Mouse (Mus musculus) lung, postnatal 0 days (tissue): ENCODE measurements at regions not wholly inside any gene's neighbourhood (a gene's known extent, or its start where the extent isn't known, plus 50 kb on each side); places are given as distances from the start of the nearest gene placed in this dataset.

Experiments
- ATAC-seq: fragments of 200-750 bp; cut with Nextera tagmentation; 2 replicates; pipeline ENCODE4 v1.8.0; 2017; ENCODE audit warnings: moderate library complexity
- DNase-seq: peaks from one replicate; pipeline ENCODE4 v3.0.0-alpha.2; 2016; ENCODE audit warnings: low spot score
- H3K27ac ChIP-seq: fragments of 300-500 bp; sonication (generic); 2 replicates; pipeline ENCODE4 v1.5.1; 2014; ENCODE audit warnings: antibody characterized with exemption, mild to moderate bottlenecking, low read length, mixed read lengths
- H3K27me3 ChIP-seq: fragments of 300-500 bp; sonication (generic); replicated peaks from 2 replicates; pipeline ENCODE4 v1.6.1; 2014; ENCODE audit warnings: low read length, mixed read lengths; ENCODE audit not compliant: insufficient read depth
- H3K36me3 ChIP-seq: fragments of 300-500 bp; sonication (generic); 2 replicates; pipeline ENCODE4 v1.6.1; 2014; ENCODE audit warnings: low read length, mixed read lengths; ENCODE audit not compliant: insufficient read depth
- H3K4me1 ChIP-seq: fragments of 300-500 bp; sonication (generic); 2 replicates; pipeline ENCODE4 v1.6.1; 2014; ENCODE audit warnings: antibody characterized with exemption, low read depth, low read length, mixed read lengths; ENCODE audit not compliant: insufficient read depth
- H3K4me2 ChIP-seq: fragments of 300-500 bp; sonication (generic); replicated peaks from 2 replicates; pipeline ENCODE4 v1.6.1; 2014; ENCODE audit warnings: low read depth, mild to moderate bottlenecking, low read length, moderate library complexity, mixed read lengths
- H3K4me3 ChIP-seq: fragments of 300-500 bp; sonication (generic); 2 replicates; pipeline ENCODE4 v1.5.1; 2014; ENCODE audit warnings: low read depth, low read length
- H3K9ac ChIP-seq: fragments of 300-500 bp; sonication (generic); replicated peaks from 2 replicates; pipeline ENCODE4 v1.6.1; 2014; ENCODE audit warnings: low read depth, mild to moderate bottlenecking
- H3K9me3 ChIP-seq: fragments of 300-500 bp; sonication (generic); 2 replicates; pipeline ENCODE4 v1.6.1; 2016; ENCODE audit warnings: low read length, mixed read lengths
- CTCF ChIP-seq: IDR thresholded peaks from 2 replicates; pipeline ENCODE4 v1.5.1; 2016; ENCODE audit warnings: antibody characterized with exemption, mild to moderate bottlenecking
- EP300 ChIP-seq: IDR thresholded peaks from 2 replicates; pipeline ENCODE4 v1.6.1; 2016; ENCODE audit warnings: antibody characterized with exemption, mild to moderate bottlenecking, control low read depth
- WGBS: fragments of 180-500 bp; shearing (Covaris S2); extraction: QIAGEN DNeasy Blood & Tissue Kit; methylation state at CpG from one replicate; pipeline ENCODE4 v1.1.7; 2014; 5-methylcytosine and 5-hydroxymethylcytosine counted together

DNA sequence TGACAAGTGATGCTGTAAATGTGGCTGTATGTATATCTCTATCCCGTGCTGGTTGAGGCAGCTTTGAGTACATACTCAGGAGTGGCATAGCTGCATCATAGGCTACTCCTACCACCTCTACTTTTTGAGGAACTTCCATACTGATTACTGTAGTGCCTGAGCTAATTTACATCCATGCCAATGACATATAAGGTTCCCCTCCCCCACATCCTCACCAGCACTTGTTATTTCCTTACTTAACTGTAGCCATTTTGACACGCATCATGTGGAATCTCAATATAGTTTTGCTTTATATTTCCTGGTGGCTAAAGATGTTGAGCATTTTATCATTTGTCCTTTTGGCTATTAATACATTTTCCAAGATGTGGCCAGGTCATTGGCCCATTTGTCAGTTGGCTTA is 69.2 kb upstream of the Lclat1 start:
- peaks cover 10% of the 10 kb centered on the region; the same call in 1 of the 2 replicates for H3K4me1 ChIP-seq
- H3K4me3 ChIP-seq = no peak overlapping the region
- H3K27ac ChIP-seq = no peak overlapping the region
- TF ChIP-seq EP300 (no peak), CTCF (no peak)
- ATAC-seq = no peak
- H3K36me3 ChIP-seq = no peaks in the 10 kb centered on the region
- no peak overlapping the region for H3K9ac ChIP-seq
- no peaks in the 10 kb centered on the region for H3K27me3 ChIP-seq
- H3K4me2 ChIP-seq = no peak overlapping the region
- WGBS = 83% methylated on average over 2 of the region's 2 CpGs
- H3K9me3 ChIP-seq = no peaks in the 10 kb centered on the region
- no peak for DNase-seq

DNA sequence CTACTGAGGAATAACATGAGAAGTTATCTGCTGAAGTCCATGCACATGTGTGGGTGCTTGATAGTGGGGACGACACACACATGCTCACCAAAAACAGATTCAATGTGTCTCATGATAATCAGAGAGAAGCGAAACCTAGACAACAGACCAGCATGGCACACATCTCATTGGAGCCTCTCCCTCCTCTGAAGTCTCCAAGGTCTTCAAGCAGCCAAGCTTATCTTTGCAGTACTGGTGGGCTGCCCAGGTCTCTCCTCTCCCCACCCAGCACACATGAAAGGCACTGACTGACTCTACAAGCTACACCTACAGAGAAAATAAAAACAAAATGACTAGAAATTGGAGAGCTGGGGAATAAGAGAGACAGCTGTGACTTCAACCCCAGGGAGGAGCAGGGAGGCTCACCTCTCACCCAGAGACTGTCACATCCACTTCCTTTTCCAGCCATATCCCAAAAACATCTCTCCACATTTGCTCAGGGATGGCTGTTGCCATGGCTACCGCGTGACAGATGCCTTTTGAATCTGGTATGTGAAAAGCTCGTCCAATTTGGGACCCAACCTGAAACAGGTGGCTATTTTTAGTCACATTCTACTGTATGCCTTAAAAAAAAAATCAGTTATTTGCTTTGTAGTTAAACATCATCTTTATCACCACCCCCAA is 62.7 kb upstream of the Lclat1 start:
- Histone ChIP-seq H3K9me3 (no peaks in the 10 kb centered on the region), H3K27me3 (no peaks in the 10 kb centered on the region), H3K27ac (no peak overlapping the region), H3K4me3 (no peak overlapping the region), H3K4me2 (no peak overlapping the region), H3K4me1 (no peaks in the 10 kb centered on the region), H3K36me3 (no peaks in the 10 kb centered on the region), H3K9ac (no peak overlapping the region)
- no peak for TF ChIP-seq CTCF
- no peak for TF ChIP-seq EP300
- ATAC-seq = no peak
- 74% methylated on average over 5 of the region's 5 CpGs for WGBS
- no peak for DNase-seq

DNA sequence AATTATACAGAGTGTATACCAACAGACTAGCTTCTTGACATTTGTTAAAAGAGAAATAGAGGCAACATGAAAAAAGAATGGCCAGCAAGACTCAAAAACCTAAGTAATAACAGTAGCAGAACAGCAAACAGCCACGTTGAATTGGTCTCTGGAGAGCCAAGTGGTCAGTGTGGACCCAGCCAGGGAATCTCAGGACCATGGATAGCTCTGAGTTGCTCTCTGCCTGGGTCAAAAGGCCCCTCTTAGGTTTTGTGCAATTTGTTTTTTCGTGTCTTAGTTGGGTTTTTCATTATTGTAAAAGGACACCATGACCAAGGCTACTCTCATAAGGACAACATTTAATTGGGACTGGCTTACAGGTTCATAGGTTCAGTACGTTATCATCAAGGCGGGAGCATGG is 60.8 kb upstream of the Lclat1 start:
- H3K27me3 ChIP-seq = no peaks in the 10 kb centered on the region
- H3K4me2 ChIP-seq = no peak overlapping the region
- H3K4me1 ChIP-seq = no peaks in the 10 kb centered on the region
- TF ChIP-seq EP300 (no peak), CTCF (no peak)
- WGBS = 49% methylated on average over 4 of the region's 4 CpGs
- H3K9ac ChIP-seq = no peak overlapping the region
- no peak for ATAC-seq
- H3K4me3 ChIP-seq = no peak overlapping the region
- no peak overlapping the region for H3K27ac ChIP-seq
- peak; percentile 30 for DNase-seq
- no peaks in the 10 kb centered on the region for H3K9me3 ChIP-seq
- H3K36me3 ChIP-seq = no peaks in the 10 kb centered on the region

DNA sequence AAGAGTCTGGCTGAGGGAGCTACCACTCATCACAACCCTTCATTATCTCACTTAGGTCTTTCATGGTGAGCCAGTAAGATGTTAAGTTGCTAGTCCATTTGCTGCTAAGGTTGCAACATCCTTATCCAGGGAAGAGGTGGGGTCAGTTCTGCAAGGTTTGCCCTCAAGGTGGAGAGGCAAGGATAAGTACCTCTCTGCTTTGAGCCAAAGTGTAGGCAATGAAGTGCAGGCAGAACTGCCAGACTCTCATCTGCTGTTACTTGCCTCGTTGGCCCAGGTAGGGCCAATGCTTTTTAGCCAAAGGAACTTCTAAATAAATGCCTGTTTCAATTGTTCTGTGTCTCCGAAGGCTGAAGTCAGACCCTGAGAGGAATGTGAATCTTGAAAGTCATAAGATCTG is 59.6 kb upstream of the Lclat1 start:
- no peaks in the 10 kb centered on the region for H3K4me1 ChIP-seq
- H3K27ac ChIP-seq = no peak overlapping the region
- H3K9ac ChIP-seq = no peak overlapping the region
- no peak overlapping the region for H3K4me3 ChIP-seq
- ATAC-seq (no peak), DNase-seq (peak; percentile 27)
- H3K36me3 ChIP-seq = no peaks in the 10 kb centered on the region
- no peaks in the 10 kb centered on the region for H3K9me3 ChIP-seq
- no peak overlapping the region for H3K4me2 ChIP-seq
- TF ChIP-seq CTCF = no peak
- no peaks in the 10 kb centered on the region for H3K27me3 ChIP-seq
- WGBS = 58% methylated on average over 2 of the region's 2 CpGs

DNA sequence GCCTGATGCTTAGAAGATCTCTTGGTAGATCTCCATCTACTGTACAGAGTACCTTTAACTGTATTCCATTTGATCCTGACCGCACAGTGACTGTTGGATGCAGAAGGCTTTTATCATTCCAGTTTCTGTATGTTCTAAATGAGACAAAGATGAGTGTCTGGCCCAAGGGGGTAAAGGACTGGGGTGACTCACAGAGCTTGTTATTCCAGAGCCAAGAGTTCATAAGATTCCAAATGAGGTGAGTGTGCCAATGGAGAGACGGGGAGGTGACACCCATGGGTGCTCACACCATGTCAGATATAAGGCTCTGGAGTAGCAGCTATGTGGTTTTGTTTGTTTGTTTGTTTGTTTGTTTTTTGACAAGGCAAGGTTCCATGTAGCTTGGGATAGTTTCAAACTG is 54.8 kb upstream of the Lclat1 start:
- no peak overlapping the region for H3K9ac ChIP-seq
- H3K4me1 ChIP-seq = no peaks in the 10 kb centered on the region
- no peak overlapping the region for H3K4me3 ChIP-seq
- ATAC-seq (no peak), DNase-seq (no peak)
- H3K27ac ChIP-seq = peak overlapping the region; percentile 54
- H3K4me2 ChIP-seq = no peak overlapping the region
- 57% methylated on average over 2 of the region's 2 CpGs for WGBS
- no peaks in the 10 kb centered on the region for H3K9me3 ChIP-seq
- TF ChIP-seq CTCF (no peak), EP300 (no peak)
- no peaks in the 10 kb centered on the region for H3K27me3 ChIP-seq
- no peaks in the 10 kb centered on the region for H3K36me3 ChIP-seq

DNA sequence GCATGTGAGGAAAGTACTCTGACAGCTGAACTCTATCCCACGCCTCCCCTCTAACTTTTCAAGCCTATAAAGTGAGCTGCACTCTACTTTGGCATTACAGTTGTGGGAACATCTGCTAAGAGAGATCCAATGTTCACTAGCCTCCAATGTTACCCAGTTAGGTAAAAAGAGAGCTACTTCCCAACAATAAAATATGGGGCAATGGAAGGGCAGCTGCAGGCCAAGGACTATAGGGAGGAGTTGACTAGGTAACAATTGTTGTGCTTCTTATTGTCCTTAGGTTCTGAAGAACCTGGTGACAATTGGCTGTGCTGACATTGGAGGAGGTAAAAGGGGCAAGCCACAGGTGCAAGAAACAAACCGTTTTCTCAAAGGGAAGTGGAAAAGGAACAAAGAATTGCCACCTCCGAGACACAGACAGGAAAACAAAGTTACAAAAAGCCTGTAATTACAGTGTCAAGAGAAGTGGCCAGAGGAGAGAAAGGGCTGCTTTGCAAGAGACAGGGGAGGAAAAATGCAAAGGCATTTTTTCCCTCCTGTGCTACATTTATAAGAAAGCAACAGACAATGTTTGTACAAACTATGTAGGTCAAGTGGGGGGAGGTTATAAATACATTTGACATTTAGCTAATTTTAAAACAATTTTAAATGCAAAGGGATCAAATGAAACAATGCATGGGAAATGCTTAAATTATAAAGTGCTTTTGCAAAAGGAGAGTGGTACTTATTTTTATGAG is 54.1 kb upstream of the Lclat1 start:
- no peaks in the 10 kb centered on the region for H3K9me3 ChIP-seq
- WGBS = 23% methylated on average over 3 of the region's 3 CpGs

More for the DNA sequence above, 54.1 kb upstream of the Lclat1 start:
- DNase-seq (peak; percentile 42), ATAC-seq (peak; percentile 27)
- Histone ChIP-seq H3K27me3 (no peaks in the 10 kb centered on the region), H3K36me3 (no peaks in the 10 kb centered on the region), H3K4me2 (no peak overlapping the region), H3K4me3 (no peak overlapping the region), H3K4me1 (no peaks in the 10 kb centered on the region), H3K9ac (no peak overlapping the region), H3K27ac (peak overlapping the region; percentile 54)
- TF ChIP-seq EP300 (no peak), CTCF (no peak)
